Mouse (Mus musculus): ENCODE measurements around the gene Shtn1.

Gene Shtn1

GRCm38 (mm10) chr19:58968731-58969506 lies 107.0 kb downstream of the Shtn1 start:
- DNase-seq (ENCODE audit: low read depth), result no peak

DNA sequence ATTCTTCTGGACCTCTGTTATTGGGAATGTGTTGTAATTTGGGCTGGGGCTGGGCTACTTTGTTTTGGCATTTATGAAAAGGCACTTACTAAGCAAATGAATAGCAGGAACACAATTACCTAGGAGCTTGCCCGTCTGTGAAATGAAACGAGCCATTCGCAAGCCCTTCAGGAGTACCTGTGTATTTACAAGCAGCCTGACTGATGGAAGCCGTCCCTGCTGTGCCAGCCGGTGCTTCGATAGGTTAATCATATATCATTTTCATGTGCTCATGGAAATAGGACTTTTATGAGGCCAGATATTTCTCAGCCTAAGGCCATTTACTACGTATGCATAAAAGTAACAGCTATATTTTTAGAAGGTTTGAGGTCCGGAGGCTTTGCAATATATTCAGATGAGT lies 112.9 kb downstream of the Shtn1 start:
- no peak for DNase-seq (ENCODE audit: low read depth)

DNA sequence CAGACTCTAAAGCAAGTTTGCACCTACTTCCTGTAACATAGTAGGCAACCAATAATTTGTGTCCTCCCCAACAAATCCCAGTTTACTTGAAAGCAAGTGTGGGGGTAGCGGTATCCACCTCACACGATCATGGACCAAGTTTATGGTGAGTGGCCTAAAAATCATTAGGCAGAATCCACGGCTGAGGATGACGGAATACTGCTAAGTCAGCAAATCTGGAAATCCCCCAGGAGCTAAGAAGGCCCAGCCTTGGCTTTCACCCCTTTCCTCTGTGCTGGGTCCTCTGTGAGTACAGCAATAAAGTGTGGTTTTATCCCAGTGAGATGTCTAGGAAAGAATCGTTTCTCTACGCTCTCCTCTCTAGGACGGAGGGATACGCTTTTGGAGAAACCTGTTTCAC lies 121.1 kb downstream of the Shtn1 start:
- DNase-seq (ENCODE audit: low read depth), result no peak

DNA sequence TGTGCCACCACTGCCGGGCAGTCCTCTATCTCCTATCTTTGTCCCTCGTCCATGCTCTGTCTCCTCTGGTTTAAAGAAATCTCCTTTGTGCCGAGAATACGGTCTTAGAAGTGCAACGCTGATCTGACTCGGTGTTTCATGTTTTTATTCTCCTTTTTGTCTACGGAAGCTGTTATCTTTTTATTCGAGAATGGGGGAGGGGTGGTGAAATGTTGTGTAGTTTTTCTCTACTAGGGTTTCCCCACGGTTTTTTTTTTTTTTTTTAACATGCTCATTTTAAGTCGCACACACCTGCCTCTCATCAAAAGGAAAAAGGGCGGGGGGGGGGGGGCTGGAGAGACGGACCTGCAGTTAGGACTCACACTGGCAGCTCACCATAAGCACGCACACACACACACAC lies 123.7 kb downstream of the Shtn1 start:
- DNase-seq (ENCODE audit: low read depth), result no peak

DNA sequence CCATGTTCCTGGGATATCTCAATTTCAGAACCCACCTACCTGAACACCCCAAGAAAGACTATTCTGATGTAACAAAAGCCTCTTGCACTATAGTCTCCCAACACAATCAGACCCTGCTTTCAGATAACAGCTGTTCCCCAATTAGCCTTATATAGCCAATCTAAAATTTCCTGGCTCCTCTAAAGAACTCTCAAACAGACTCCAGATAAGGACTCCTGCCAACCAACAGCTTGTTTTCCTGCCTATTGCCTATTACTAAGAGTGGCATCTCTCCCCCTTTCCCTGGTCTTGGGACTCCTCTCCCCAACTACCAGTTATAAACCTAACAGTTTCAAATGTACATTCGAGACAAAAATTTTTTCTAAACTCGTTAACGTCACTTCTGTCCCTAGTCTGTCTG lies 124.4 kb downstream of the Shtn1 start:
- DNase-seq (ENCODE audit: low read depth), result no peak

- DNase-seq (ENCODE audit: low read depth), result no peak
Measured at GRCm38 (mm10) chr19:58945959-58946358, 129.9 kb downstream of the Shtn1 start.

GRCm38 (mm10) chr19:58942841-58943828 lies 132.8 kb downstream of the Shtn1 start, which contains the start of the genes Eno4 and Hspa12a:
Eno4 (plus strand) TSS chr19:58943425.
Hspa12a (minus strand) TSS chr19:58943654.
- peak; percentile 96 for DNase-seq (ENCODE audit: low read depth)

GRCm38 (mm10) chr19:58933062-58933461 lies 142.8 kb downstream of the Shtn1 start:
- DNase-seq (ENCODE audit: low read depth), result no peak

DNA sequence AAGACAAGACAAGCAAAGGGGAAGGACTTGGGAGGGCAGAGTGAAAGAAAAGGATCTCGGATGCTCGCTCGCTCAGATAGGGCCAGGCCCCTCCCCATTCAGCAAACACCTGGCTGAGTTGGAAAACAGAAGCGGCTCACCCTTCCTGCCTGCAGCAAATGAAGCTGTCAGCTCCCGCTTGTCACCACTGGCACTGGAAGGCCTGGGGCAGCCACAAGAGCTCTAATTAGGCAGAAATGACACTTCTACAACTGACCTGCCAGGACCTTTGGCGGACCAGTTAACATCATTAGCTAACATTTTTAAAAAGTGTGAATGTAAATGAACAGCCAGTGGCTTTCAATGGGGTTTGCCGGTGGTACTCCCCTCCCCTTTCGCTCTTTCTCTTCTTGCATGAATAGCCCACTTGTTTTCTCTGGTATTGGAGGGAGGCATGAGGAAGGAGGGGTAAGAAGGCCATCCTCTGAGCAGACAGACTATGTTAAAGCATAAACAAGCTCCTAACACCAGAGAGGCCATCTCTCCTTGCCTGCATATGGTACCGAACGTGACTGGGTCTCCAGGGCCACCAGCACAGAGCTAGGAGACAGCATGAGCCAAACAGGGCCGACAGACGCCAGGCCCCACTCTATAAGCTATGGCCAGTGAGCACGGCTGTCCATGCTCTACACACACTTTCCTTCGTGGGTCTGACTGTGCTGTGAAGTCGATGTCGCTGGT lies 144.7 kb downstream of the Shtn1 start:
- DNase-seq (ENCODE audit: low read depth), result no peak

Data from induced T-regulatory cell, adult 2 months (primary cell).